Mouse (Mus musculus): ENCODE measurements around the gene Ccnj. TPM values are rescaled to one million over a fixed set of nuclear protein-coding genes. Genes with fewer than 3 reads are reported as not detected.

The Ccnj gene
- 16.5 and 18.3 TPM in 2 replicates for total RNA-seq (2017)

GRCm38 (mm10) chr19:40830703-40831415 is at the start of gene Ccnj:
Ccnj (plus strand) TSS chr19:40831279.
- peak; percentile 63 for ATAC-seq (ENCODE audit: extremely low read depth, insufficient number of reproducible peaks, low FRiP score, poor library complexity, severe bottlenecking)

DNA sequence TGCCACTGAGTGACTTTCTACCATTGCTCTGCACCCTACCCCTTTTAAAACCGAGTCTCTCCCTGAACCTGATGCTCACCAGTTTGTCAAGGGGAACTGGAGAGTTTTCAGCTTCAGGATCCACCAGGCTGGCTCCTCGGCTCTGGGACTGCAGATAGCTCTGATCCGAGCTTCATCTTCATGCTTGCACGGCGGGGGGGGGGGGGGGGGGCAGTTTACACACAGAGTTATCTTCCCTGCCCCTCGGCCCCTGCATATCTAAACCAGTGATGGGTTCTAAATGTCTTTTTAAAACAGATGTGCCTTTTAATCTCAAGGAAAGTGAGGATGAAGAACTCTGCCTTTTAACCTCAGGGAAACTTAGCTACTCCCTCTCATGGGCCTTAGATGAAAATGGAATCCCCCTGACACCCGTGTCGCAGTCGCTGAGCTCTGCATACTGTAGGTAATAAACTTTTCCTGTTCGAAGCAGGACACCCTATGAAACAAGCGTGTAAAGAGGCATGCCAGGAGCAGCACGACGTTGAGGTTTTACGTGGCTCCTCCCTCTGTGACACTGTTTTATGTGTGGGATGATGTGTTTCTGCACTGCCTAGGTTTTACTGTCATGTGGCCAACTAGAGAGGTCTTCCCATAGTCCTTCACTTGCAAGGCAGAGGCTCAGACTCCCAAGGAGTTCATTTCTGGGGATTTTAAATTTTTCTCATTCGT is 42.9 kb upstream of the Ccnj start:
- no peak for ATAC-seq (ENCODE audit: extremely low read depth, insufficient number of reproducible peaks, low FRiP score, poor library complexity, severe bottlenecking)

- ATAC-seq (ENCODE audit: extremely low read depth, insufficient number of reproducible peaks, low FRiP score, poor library complexity, severe bottlenecking): no peak
These were observed 42.4 kb upstream of the Ccnj start for GRCm38 (mm10) chr19:40788715-40789084.

- ATAC-seq (ENCODE audit: extremely low read depth, insufficient number of reproducible peaks, low FRiP score, poor library complexity, severe bottlenecking): no peak
These were observed 25.8 kb upstream of the Ccnj start for GRCm38 (mm10) chr19:40805176-40805737.

GRCm38 (mm10) chr19:40809858-40810257 is 21.2 kb upstream of the Ccnj start:
- peak; percentile 76 for ATAC-seq (ENCODE audit: extremely low read depth, insufficient number of reproducible peaks, low FRiP score, poor library complexity, severe bottlenecking)

GRCm38 (mm10) chr19:40811840-40812239 is 19.2 kb upstream of the Ccnj start:
- ATAC-seq (ENCODE audit: extremely low read depth, insufficient number of reproducible peaks, low FRiP score, poor library complexity, severe bottlenecking): no peak

- ATAC-seq (ENCODE audit: extremely low read depth, insufficient number of reproducible peaks, low FRiP score, poor library complexity, severe bottlenecking): no peak
These were observed 18.3 kb upstream of the Ccnj start for GRCm38 (mm10) chr19:40812778-40813177.

DNA sequence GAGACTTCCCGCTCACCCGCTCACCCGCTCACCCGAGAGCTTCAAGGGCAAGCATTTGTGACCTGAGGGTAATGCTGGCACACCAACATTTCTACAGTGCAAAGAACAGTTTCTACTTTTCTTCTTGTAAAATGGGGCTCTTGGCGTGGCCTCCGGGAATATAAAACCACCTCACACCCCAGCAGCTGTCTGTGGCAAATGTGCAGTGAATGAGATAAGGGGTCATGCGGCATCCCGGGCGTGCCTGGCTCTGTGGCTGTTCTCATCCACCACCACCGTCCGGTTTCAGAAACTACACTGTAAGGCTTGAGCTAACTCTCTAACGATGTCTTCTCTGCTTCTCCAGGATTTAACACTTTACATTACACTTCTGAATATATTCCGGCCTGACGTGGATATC is 17.7 kb upstream of the Ccnj start:
- no peak for ATAC-seq (ENCODE audit: extremely low read depth, insufficient number of reproducible peaks, low FRiP score, poor library complexity, severe bottlenecking)

- ATAC-seq (ENCODE audit: extremely low read depth, insufficient number of reproducible peaks, low FRiP score, poor library complexity, severe bottlenecking): no peak
These were observed 15.4 kb upstream of the Ccnj start for GRCm38 (mm10) chr19:40815645-40816183.

GRCm38 (mm10) chr19:40817901-40818532 is 13.1 kb upstream of the Ccnj start:
- ATAC-seq (ENCODE audit: extremely low read depth, insufficient number of reproducible peaks, low FRiP score, poor library complexity, severe bottlenecking): no peak

DNA sequence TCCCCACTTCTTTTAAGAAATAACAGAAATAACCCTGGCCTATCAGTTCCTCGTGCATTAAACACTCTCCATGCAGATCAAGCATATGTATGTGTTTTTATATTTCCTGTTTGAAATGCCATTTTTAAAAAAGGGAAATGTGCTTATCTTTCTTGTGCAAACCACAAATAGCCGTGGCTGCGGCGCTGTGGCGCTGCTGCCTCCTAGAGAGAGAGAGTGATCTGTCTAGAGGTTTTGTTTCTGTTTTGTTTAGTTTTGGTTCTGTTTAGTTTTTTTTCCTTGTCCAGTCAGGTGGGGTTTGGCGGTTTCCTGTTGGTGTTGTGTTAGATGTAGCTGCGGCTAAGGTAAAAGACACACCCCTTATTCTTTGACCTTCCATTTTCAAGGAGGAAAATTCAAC is 12.3 kb upstream of the Ccnj start:
- ATAC-seq (ENCODE audit: extremely low read depth, insufficient number of reproducible peaks, low FRiP score, poor library complexity, severe bottlenecking): peak; percentile 70

- ATAC-seq (ENCODE audit: extremely low read depth, insufficient number of reproducible peaks, low FRiP score, poor library complexity, severe bottlenecking): peak; percentile 68
These were observed 9.7 kb upstream of the Ccnj start for GRCm38 (mm10) chr19:40821306-40821825.

DNA sequence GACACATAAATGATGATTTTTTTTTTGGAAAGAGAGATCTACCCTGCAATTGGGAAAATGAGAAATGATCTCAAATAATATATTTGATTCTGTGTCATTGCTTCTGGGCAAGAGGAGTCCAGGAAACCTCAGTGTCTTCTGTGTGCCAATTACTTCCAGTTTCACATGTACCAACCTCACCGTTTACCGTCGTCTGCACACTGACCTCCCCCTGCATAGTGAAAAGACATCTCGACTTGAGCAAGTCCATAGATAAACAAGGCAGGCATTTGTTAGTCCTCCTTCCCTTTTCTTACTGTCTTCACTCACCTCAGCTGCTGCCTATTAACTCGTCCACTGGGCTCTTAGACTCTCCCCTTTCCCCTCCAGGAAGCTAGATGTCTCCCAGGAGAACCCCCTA is 5.4 kb upstream of the Ccnj start:
- ATAC-seq (ENCODE audit: extremely low read depth, insufficient number of reproducible peaks, low FRiP score, poor library complexity, severe bottlenecking): no peak

GRCm38 (mm10) chr19:40826735-40827134 is 4.3 kb upstream of the Ccnj start:
- ATAC-seq (ENCODE audit: extremely low read depth, insufficient number of reproducible peaks, low FRiP score, poor library complexity, severe bottlenecking): no peak

DNA sequence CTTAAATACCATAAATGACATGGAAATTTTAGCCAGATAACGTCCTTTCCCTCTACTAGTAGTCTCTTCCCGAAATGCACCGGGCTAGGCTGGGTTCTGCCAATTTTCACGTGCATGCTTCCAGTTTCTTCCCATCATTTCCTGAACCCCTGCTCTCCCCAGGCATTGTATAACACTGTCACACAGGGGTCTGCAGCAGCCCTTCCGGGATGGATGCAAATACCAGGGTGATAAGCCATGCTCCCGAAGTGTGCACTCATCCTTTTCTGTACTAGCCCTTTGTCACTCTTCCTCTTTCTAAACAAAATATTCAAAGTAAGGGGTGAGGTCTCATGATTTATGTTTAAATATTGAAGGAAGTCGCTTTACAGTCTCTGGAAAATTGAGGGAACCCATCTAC is 881 bp upstream of the Ccnj start:
- no peak for ATAC-seq (ENCODE audit: extremely low read depth, insufficient number of reproducible peaks, low FRiP score, poor library complexity, severe bottlenecking)

- ATAC-seq (ENCODE audit: extremely low read depth, insufficient number of reproducible peaks, low FRiP score, poor library complexity, severe bottlenecking): 0 out of 2 replicates have a peak, but pooled peaks have one; percentile 1
These were observed 530 bp downstream of the Ccnj start for GRCm38 (mm10) chr19:40831416-40832201.

GRCm38 (mm10) chr19:40832361-40832760 is 1.3 kb downstream of the Ccnj start:
- ATAC-seq (ENCODE audit: extremely low read depth, insufficient number of reproducible peaks, low FRiP score, poor library complexity, severe bottlenecking): no peak

DNA sequence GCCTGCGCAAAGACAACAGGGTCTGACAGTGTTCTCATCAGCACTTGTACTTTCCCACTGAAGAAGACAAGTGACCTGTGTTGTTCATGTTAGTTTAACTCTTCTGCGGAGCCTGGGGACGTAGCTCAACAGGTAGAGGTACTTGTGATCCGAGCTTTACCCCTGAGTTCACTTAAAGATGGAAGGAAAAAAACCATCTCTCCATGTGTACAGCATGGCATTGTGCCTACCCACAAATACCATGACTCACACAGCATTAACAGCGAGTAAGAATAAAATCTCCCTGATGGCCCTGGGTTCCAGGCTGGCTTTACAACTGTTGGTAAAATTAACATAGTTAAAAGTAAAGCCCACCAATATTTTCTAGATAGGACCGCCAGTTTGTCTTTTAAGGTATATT is 3.4 kb downstream of the Ccnj start:
- no peak for ATAC-seq (ENCODE audit: extremely low read depth, insufficient number of reproducible peaks, low FRiP score, poor library complexity, severe bottlenecking)

DNA sequence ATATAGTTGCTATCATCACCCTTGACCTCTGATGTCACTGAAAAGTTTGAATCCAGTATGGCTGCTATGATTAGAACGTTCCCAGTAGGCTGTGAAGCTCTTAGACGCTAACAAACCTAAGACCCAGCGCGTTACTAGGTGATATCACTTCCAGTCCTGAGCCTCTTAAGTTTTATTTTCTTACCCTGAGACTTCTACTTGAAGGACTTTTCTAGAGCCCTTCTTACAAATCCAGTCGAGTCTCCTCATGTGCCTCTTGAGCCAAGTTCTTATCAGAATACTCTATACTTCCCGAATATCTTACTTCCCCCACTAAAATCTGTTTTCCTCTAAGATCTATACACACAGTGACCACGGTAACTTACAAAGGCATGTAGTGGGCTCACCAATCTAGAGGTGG is 7.1 kb downstream of the Ccnj start:
- ATAC-seq (ENCODE audit: extremely low read depth, insufficient number of reproducible peaks, low FRiP score, poor library complexity, severe bottlenecking): no peak
